8 mouse cellular contexts compared by ENCODE assay signal in genomic region chr8:8984829-8985251, GRCm38 (mm10).
A peak's percentile ranks its signal among the peaks of the same experiment; 100 is the strongest.
DNase-seq lines count a peak whose midpoint lies in the region; ATAC-seq and TF ChIP-seq lines count a peak whose summit lies in the region.
"Had no signal": no experiment of that assay in that cellular context is flagged by ENCODE, and none has a peak within 500 bp of the region (broad histone marks: within the 10 kb centered on the region; RNA-seq: fewer than 3 reads in every experiment).

No protein-coding gene starts in this region.

- DNase-seq in liver = no peak
- DNase-seq in brain, embryonic 14.5 days (ENCODE audit: low read depth) = peak; percentile 47
- peak; percentile 20 for DNase-seq in hindbrain, embryonic 10.5 days (ENCODE audit: low spot score)
- no peak for DNase-seq in layer of hippocampus, adult 9-11 months

- H3K4me2 ChIP-seq in liver, embryonic 12.5 days = 0 out of 2 replicates have a peak overlapping the region, but pooled peaks have one; percentile 6
- H3K4me2 ChIP-seq in neural tube, embryonic 13.5 days = 0 out of 2 replicates have a peak overlapping the region, but pooled peaks have one; percentile 11

- TF ChIP-seq POLR2A in brain, embryonic 14.5 days (IDR thresholded peaks at IDR 0.05; ENCODE audit: borderline replicate concordance, extremely low read depth, insufficient read depth, insufficient read length, poor library complexity, severe bottlenecking) = no peak

- WGBS in liver, embryonic 12.5 days (ENCODE audit: insufficient replicate concordance) = 9% methylated on average over 11 of the region's 11 CpGs
- 26% methylated on average over 11 of the region's 11 CpGs for WGBS in hindbrain, embryonic 10.5 days
- WGBS in neural tube, embryonic 13.5 days = 34% methylated on average over 11 of the region's 11 CpGs

- no peak overlapping the region for H3K27ac ChIP-seq in liver, embryonic 12.5 days
- peak overlapping the region; percentile 50 for H3K27ac ChIP-seq in hindbrain, embryonic 10.5 days
- H3K27ac ChIP-seq in neural tube, embryonic 13.5 days (replicated peaks) = no peak overlapping the region

- H3K9me3 ChIP-seq in liver, embryonic 12.5 days (replicated peaks) = no peaks in the 10 kb centered on the region
- peaks cover 7% of the 10 kb centered on the region; the same call in 1 of the 2 replicates for H3K9me3 ChIP-seq in hindbrain, embryonic 10.5 days
- H3K9me3 ChIP-seq in neural tube, embryonic 13.5 days = no peaks in the 10 kb centered on the region

- TF ChIP-seq CTCF in brain, embryonic 14.5 days (IDR thresholded peaks at IDR 0.05; ENCODE audit: borderline replicate concordance, extremely low read depth, insufficient read depth, insufficient read length) = no peak

- no peaks in the 10 kb centered on the region for H3K27me3 ChIP-seq in liver, embryonic 12.5 days (replicated peaks)
- peaks cover 6% of the 10 kb centered on the region; the same call in 1 of the 2 replicates for H3K27me3 ChIP-seq in hindbrain, embryonic 10.5 days (ENCODE audit: insufficient read depth, poor library complexity, severe bottlenecking)
- H3K27me3 ChIP-seq in neural tube, embryonic 13.5 days = no peaks in the 10 kb centered on the region
- H3K27me3 ChIP-seq: Patski had no signal

- H3K4me3 ChIP-seq in liver, embryonic 12.5 days = no peak overlapping the region
- H3K4me3 ChIP-seq in hindbrain, embryonic 10.5 days = peak overlapping the region; percentile 7; the same call in 1 of the 2 replicates
- no peak overlapping the region for H3K4me3 ChIP-seq in neural tube, embryonic 13.5 days

- H3K36me3 ChIP-seq in liver, embryonic 12.5 days = no peaks in the 10 kb centered on the region
- no peaks in the 10 kb centered on the region for H3K36me3 ChIP-seq in hindbrain, embryonic 10.5 days
- H3K36me3 ChIP-seq in neural tube, embryonic 13.5 days = no peaks in the 10 kb centered on the region

- 0 out of 2 replicates have a peak, but pooled peaks cover 8% of the 10 kb centered on the region for H3K4me1 ChIP-seq in liver, embryonic 12.5 days
- peaks cover 28% of the 10 kb centered on the region for H3K4me1 ChIP-seq in hindbrain, embryonic 10.5 days (replicated peaks)
- H3K4me1 ChIP-seq in neural tube, embryonic 13.5 days (replicated peaks) = peaks cover 16% of the 10 kb centered on the region

- no peak overlapping the region for H3K9ac ChIP-seq in liver, embryonic 12.5 days
- no peak overlapping the region for H3K9ac ChIP-seq in neural tube, embryonic 13.5 days

- ATAC-seq in liver, embryonic 12.5 days = no peak
- no peak for ATAC-seq in neural tube, embryonic 13.5 days (ENCODE audit: low read depth)
- no peak for ATAC-seq in erythroid progenitor cell, adult 5-6 weeks (replicated peaks; ENCODE audit: low FRiP score, poor library complexity, severe bottlenecking)
- ATAC-seq: Patski had no signal

Comparison
In these comparisons a context has a peak if more than half of its experiments do, and no peak if none do; other contexts are left out.
1. DNase-seq: peak in brain, embryonic 14.5 days (single experiment) and hindbrain, embryonic 10.5 days (single experiment); none in liver (single experiment) and layer of hippocampus, adult 9-11 months (single experiment).